Mouse (Mus musculus) thymus, adult 2 months (tissue): Measurements from ENCODE around the gene Adh5. TPM values are rescaled to one million over a fixed set of nuclear protein-coding genes. Genes with fewer than 3 reads are reported as not detected.

Experiments
- DNase-seq: peaks from one replicate; pipeline ENCODE4 v3.0.0; 2021
- H3K27ac ChIP-seq: fragments of 200-500 bp; 2 replicates; pipeline ENCODE4 v1.5.1; 2012; ENCODE audit warnings: low read length, control low read depth; ENCODE audit not compliant: control insufficient read depth, insufficient read depth
- H3K27me3 ChIP-seq: fragments of 200-500 bp; 2 replicates; pipeline ENCODE4 v1.6.1; 2012; ENCODE audit warnings: mild to moderate bottlenecking, low read length, moderate library complexity, mixed read lengths; ENCODE audit not compliant: control insufficient read depth, insufficient read depth
- H3K36me3 ChIP-seq: fragments of 200-500 bp; 2 replicates; pipeline ENCODE4 v1.6.1; 2012; ENCODE audit warnings: mild to moderate bottlenecking, low read length, moderate library complexity; ENCODE audit not compliant: control insufficient read depth, insufficient read depth
- H3K4me1 ChIP-seq: fragments of 200-500 bp; replicated peaks from 2 replicates; pipeline ENCODE4 v1.6.1; 2012; ENCODE audit warnings: low read length; ENCODE audit not compliant: control insufficient read depth, insufficient read depth
- H3K4me3 ChIP-seq: fragments of 200-500 bp; 2 replicates; pipeline ENCODE4 v1.5.1; 2012; ENCODE audit warnings: mild to moderate bottlenecking, low read length, control low read depth, moderate library complexity; ENCODE audit not compliant: control insufficient read depth, insufficient read depth
- CTCF ChIP-seq: fragments of 200-500 bp; IDR thresholded peaks from 2 replicates; pipeline ENCODE4 v1.5.1; 2012; ENCODE audit warnings: mild to moderate bottlenecking, control low read depth, low read length, moderate library complexity, borderline replicate concordance; ENCODE audit not compliant: control insufficient read depth, poor library complexity, insufficient read depth; ENCODE audit errors: extremely low read depth
- POLR2A ChIP-seq: fragments of 200-500 bp; IDR thresholded peaks from 2 replicates; pipeline ENCODE4 v1.6.1; 2012; ENCODE audit warnings: mild to moderate bottlenecking, low read length, control low read depth, moderate library complexity; ENCODE audit not compliant: control insufficient read depth, poor library complexity, insufficient read depth; ENCODE audit errors: extremely low read depth
- WGBS: fragments of 180-500 bp; shearing (Covaris S2); methylation state at CpG from one replicate; pipeline ENCODE4 v1.1.7; 2018; 5-methylcytosine and 5-hydroxymethylcytosine counted together
- polyA plus RNA-seq: library from polyadenylated mRNA; depleted of rRNA; stranded (reverse); fragments of >200 nt; gene quantifications from 2 replicates; pipeline ENCODE4 v1.2.3, GENCODE M21; 2012

Adh5 gene
- polyA plus RNA-seq, 1 experiment: 37.5 TPM

- TF ChIP-seq POLR2A (no peak), CTCF (no peak)
- H3K4me3 ChIP-seq: peak overlapping the region; percentile 65
- WGBS: under 1% methylated on average over 60 of the region's 61 CpGs
- H3K27ac ChIP-seq: no peak overlapping the region
- DNase-seq: no peak
- H3K4me1 ChIP-seq: no peaks in the 10 kb centered on the region; the same call in 1 of the 2 replicates
- H3K36me3 ChIP-seq: no peaks in the 10 kb centered on the region
- no peaks in the 10 kb centered on the region for H3K27me3 ChIP-seq
Measured at GRCm38 (mm10) chr3:138488584-138489326, 45.9 kb downstream of the Adh5 start.

DNA sequence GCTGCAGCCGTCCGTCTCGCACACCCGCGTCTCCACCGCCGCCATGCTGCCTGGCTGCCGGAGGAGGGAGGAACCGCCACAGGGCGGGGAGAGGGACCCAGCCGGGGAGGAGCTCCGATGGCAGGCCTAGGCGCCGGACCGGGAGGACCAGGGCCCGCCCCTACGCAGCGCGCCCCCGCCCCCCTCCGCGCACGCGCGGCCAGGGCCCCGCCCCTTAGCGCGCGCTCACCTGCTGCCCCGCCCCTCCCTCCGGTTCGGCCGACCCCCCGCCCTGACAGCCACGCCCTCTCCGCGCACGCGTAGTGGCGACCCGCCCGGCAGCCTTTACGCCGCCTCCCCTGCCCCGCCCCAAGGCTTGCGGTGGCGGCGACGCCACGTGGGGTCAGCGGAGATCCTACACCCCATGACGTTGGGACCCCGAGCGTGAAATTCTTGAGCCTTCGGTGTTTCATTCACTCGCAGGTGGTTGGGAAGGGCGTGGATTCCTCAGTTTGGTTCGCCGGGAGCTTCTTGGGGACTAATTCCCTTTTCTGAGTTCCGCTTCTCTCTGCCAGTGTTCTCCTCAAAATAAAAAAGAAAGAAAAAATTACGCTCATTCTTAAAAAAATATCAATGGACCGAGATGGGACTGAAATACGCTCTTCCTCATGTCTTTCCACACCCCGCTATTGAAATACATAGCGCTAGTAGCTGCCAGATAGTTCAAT, 46.6 kb downstream of the Adh5 start, which contains the start of gene Metap1:
Metap1 (minus strand) TSS at position 189 of the 707 bp plus-strand sequence.
- peak within 1 kb of the TSS; percentile 68 for H3K4me3 ChIP-seq
- under 1% methylated on average over 58 of the region's 65 CpGs for WGBS
- H3K27me3 ChIP-seq: no peaks in the 10 kb centered on the region
- DNase-seq: peak; percentile 98
- no peaks in the 10 kb centered on the region; the same call in 1 of the 2 replicates for H3K4me1 ChIP-seq
- TF ChIP-seq CTCF (peak; percentile 54; the same call in 1 of the 2 replicates), POLR2A (peak; percentile 67)
- no peaks in the 10 kb centered on the region for H3K36me3 ChIP-seq
- no peak within 1 kb of the TSS for H3K27ac ChIP-seq

DNA sequence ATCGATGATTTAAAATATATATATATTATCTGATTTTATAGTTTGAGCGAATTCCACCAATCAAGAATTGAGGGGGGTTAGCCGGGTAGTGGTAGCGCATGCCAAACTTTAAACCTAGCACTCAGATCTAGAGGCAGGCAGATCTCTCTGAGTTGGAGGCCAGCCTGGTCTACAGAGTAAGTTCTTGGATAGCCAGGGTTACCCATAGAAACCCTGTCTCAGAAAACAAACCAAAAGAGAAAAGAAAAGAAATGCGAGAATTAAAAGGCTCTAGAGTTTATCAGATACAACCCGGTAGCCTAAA, 47.1 kb downstream of the Adh5 start:
- TF ChIP-seq POLR2A: no peak
- TF ChIP-seq CTCF: no peak
- no peak overlapping the region for H3K4me3 ChIP-seq

GRCm38 (mm10) chr3:138493668-138494067, 50.8 kb downstream of the Adh5 start:
- 52% methylated on average over 3 of the region's 3 CpGs for WGBS
- no peaks in the 10 kb centered on the region for H3K4me1 ChIP-seq
- TF ChIP-seq CTCF (no peak), POLR2A (no peak)

More for the DNA sequence above, 47.1 kb downstream of the Adh5 start:
- Histone ChIP-seq H3K36me3 (no peaks in the 10 kb centered on the region), H3K4me1 (no peaks in the 10 kb centered on the region; the same call in 1 of the 2 replicates), H3K27me3 (no peaks in the 10 kb centered on the region), H3K27ac (no peak overlapping the region)
- DNase-seq: no peak
- 17% methylated on average over 6 of the region's 6 CpGs for WGBS

GRCm38 (mm10) chr3:138494565-138494964, 51.7 kb downstream of the Adh5 start:
- H3K4me3 ChIP-seq: no peak overlapping the region
- no peak for TF ChIP-seq POLR2A
- no peak for TF ChIP-seq CTCF
- WGBS: 59% methylated on average over 1 of the region's 1 CpGs

More at GRCm38 (mm10) chr3:138493668-138494067, 50.8 kb downstream of the Adh5 start:
- no peak overlapping the region for H3K4me3 ChIP-seq
- no peak overlapping the region for H3K27ac ChIP-seq
- no peaks in the 10 kb centered on the region for H3K36me3 ChIP-seq
- no peak for DNase-seq
- H3K27me3 ChIP-seq: no peaks in the 10 kb centered on the region

DNA sequence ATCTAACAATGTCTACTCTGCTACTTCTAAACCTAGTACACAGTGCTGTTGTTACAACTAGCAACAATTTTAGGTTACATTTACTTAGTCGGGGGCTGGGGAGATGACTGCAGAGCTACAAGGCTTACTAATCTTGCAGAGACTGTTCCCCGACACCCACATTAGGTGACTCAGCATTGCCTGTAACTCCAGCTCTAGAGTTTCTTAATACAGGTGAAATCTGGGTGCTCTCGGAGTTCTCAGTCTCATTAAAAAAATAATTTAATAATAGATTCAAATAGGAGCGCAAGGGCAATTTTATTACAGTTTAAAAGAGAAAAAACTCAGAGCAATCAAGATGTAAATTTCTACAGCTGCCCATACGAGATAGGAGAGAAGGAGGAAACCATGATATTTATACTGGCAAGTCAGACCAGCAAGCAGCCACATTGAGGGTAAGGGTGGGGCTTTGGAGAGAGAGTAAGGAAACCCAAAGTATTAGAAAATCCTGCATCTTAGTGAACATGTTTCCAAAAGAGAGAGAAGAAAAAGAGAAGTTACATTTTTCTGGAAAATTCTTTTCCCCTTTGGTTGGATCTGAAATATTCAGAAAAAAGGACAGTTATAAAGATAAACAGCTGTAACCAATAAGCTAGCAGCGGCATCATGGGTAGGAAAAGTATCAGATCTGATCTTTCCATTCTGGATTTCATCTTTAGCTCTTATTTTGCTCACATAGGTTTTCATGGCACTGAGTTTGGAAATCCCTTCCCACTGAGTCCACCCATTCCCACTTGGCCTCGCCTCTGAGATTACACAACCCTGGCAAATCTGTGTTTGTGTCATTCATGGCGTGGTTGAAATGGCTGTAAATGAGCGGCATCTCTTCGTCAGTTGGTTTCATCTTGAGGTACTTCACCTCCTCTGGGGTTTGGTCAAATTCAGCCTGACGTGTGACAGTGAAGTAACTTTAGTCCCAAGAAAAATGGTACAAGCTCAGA, 52.6 kb downstream of the Adh5 start:
- no peaks in the 10 kb centered on the region for H3K4me1 ChIP-seq
- H3K27me3 ChIP-seq: no peaks in the 10 kb centered on the region
- no peak overlapping the region for H3K4me3 ChIP-seq
- no peak overlapping the region for H3K27ac ChIP-seq
- WGBS: 63% methylated on average over 11 of the region's 11 CpGs
- no peak for DNase-seq
- H3K36me3 ChIP-seq: no peaks in the 10 kb centered on the region
- TF ChIP-seq POLR2A (no peak), CTCF (no peak)

More at GRCm38 (mm10) chr3:138494565-138494964, 51.7 kb downstream of the Adh5 start:
- no peak for DNase-seq
- Histone ChIP-seq H3K27me3 (no peaks in the 10 kb centered on the region), H3K4me1 (no peaks in the 10 kb centered on the region), H3K27ac (no peak overlapping the region), H3K36me3 (no peaks in the 10 kb centered on the region)
